Mouse (Mus musculus) MEL (cell line): ENCODE results near the gene Cpeb3. TPM values are rescaled to one million over a fixed set of nuclear protein-coding genes. Genes with fewer than 3 reads are reported as not detected.

Experiments
- DNase-seq: peaks from one replicate; pipeline ENCODE4 v3.0.0; 2011; ENCODE audit warnings: low read depth, low spot score
- H3K27ac ChIP-seq: 2 replicates; pipeline ENCODE4 v1.5.1; 2012; ENCODE audit warnings: low read depth, mild to moderate bottlenecking, control low read depth, low read length, moderate library complexity; ENCODE audit not compliant: control insufficient read depth
- H3K27me3 ChIP-seq, 2 experiments: fragments of 150-350 bp in 1 of 2; sonication (generic) in 1 of 2; 2 replicates each; pipeline ENCODE4 v1.6.1; 2012; ENCODE audit warnings: low read length in 2 of 2, mild to moderate bottlenecking in 2 of 2, improper control_type of control experiment in 1 of 2, moderate library complexity in 1 of 2; ENCODE audit not compliant: insufficient read depth in 2 of 2, control insufficient read depth in 1 of 2
- H3K36me3 ChIP-seq, 2 experiments: 2 replicates each; pipeline ENCODE4 v1.6.1; 2012 to 2014; ENCODE audit warnings: low read length in 2 of 2, improper control_type of control experiment in 1 of 2, inconsistent platforms in 1 of 2, mild to moderate bottlenecking in 1 of 2; ENCODE audit not compliant: insufficient read depth in 2 of 2, control insufficient read depth in 1 of 2
- H3K4me1 ChIP-seq, 2 experiments: fragments of 150-350 bp in 1 of 2; sonication (generic) in 1 of 2; 2 replicates each; pipeline ENCODE4 v1.6.1; 2012; ENCODE audit warnings: low read length in 2 of 2, improper control_type of control experiment in 1 of 2, mild to moderate bottlenecking in 1 of 2; ENCODE audit not compliant: insufficient read depth in 2 of 2, control insufficient read depth in 1 of 2
- H3K4me3 ChIP-seq, 2 experiments: fragments of 150-350 bp in 1 of 2; sonication (generic) in 1 of 2; 2 replicates each; pipeline ENCODE4 v1.5.1; 2012; ENCODE audit warnings: low read depth in 2 of 2, low read length in 2 of 2, mild to moderate bottlenecking in 2 of 2, moderate library complexity in 2 of 2, control low read depth in 1 of 2, improper control_type of control experiment in 1 of 2; ENCODE audit not compliant: control insufficient read depth in 1 of 2, insufficient read depth in 1 of 2
- H3K79me2 ChIP-seq: 2 replicates; pipeline ENCODE4 v1.6.1; 2012; ENCODE audit warnings: mild to moderate bottlenecking, low read length, moderate library complexity; ENCODE audit not compliant: control insufficient read depth, poor library complexity, insufficient read depth
- H3K9ac ChIP-seq: 2 replicates; pipeline ENCODE4 v1.6.1; 2012; ENCODE audit warnings: low read depth, mild to moderate bottlenecking, control low read depth, low read length, moderate library complexity; ENCODE audit not compliant: control insufficient read depth, poor library complexity, severe bottlenecking
- H3K9me3 ChIP-seq: fragments of 150-350 bp; sonication (generic); replicated peaks from 2 replicates; pipeline ENCODE4 v1.6.1; 2012; ENCODE audit warnings: mild to moderate bottlenecking, low read length, improper control_type of control experiment, moderate library complexity; ENCODE audit not compliant: insufficient read depth
- CHD1 ChIP-seq: IDR thresholded peaks from 2 replicates; pipeline ENCODE4 v1.6.1; 2012; ENCODE audit warnings: low read depth, mild to moderate bottlenecking, inconsistent platforms, low read length, improper control_type of control experiment
- CHD2 ChIP-seq: IDR thresholded peaks from 2 replicates; pipeline ENCODE4 v1.6.1; 2011; ENCODE audit warnings: low read length, improper control_type of control experiment
- CTCF ChIP-seq, 3 experiments: IDR thresholded peaks in 2 of 3; conservative IDR thresholded peaks in 1 of 3; 2 replicates each; pipeline ENCODE4 v1.5.1; 2011 to 2012; ENCODE audit warnings: low read length in 3 of 3, low read depth in 2 of 3, mild to moderate bottlenecking in 2 of 3, improper control_type of control experiment in 1 of 3, inconsistent platforms in 1 of 3, mixed read lengths in 1 of 3, moderate library complexity in 1 of 3; ENCODE audit not compliant: control insufficient read depth in 1 of 3, insufficient read depth in 1 of 3, poor library complexity in 1 of 3, severe bottlenecking in 1 of 3
- E2F4 ChIP-seq: IDR thresholded peaks from 2 replicates; pipeline ENCODE4 v1.6.1; 2011; ENCODE audit warnings: low read depth, low read length, improper control_type of control experiment, borderline replicate concordance
- EP300 ChIP-seq, 2 experiments: IDR thresholded peaks; 2 replicates each; pipeline ENCODE4 v1.6.1; 2011; ENCODE audit warnings: improper control_type of control experiment in 2 of 2, low read length in 2 of 2, low read depth in 1 of 2, mild to moderate bottlenecking in 1 of 2
- GATA1 ChIP-seq: IDR thresholded peaks from 2 replicates; pipeline ENCODE4 v1.6.1; 2011; ENCODE audit warnings: low read depth, low read length, improper control_type of control experiment
- MAFK ChIP-seq: IDR thresholded peaks from 2 replicates; pipeline ENCODE4 v1.6.1; 2011; ENCODE audit warnings: low read depth, mild to moderate bottlenecking, low read length, improper control_type of control experiment, borderline replicate concordance
- MAX ChIP-seq: IDR thresholded peaks from 2 replicates; pipeline ENCODE4 v1.6.1; 2011; ENCODE audit warnings: low read length, improper control_type of control experiment
- MAZ ChIP-seq: IDR thresholded peaks from 2 replicates; pipeline ENCODE4 v1.6.1; 2012; ENCODE audit warnings: low read depth, mild to moderate bottlenecking, inconsistent platforms, low read length, improper control_type of control experiment
- MEF2A ChIP-seq: IDR thresholded peaks from 2 replicates; pipeline ENCODE4 v1.6.1; 2014; ENCODE audit warnings: low read depth, mild to moderate bottlenecking, inconsistent platforms, low read length, improper control_type of control experiment; ENCODE audit not compliant: poor library complexity, insufficient replicate concordance, severe bottlenecking; ENCODE audit errors: extremely low read depth
- MYC ChIP-seq: IDR thresholded peaks from 2 replicates; pipeline ENCODE4 v1.6.1; 2011; ENCODE audit warnings: low read depth, mild to moderate bottlenecking, low read length, improper control_type of control experiment, moderate library complexity
- NELFE ChIP-seq: IDR thresholded peaks from 2 replicates; pipeline ENCODE4 v1.6.1; 2011; ENCODE audit warnings: low read depth, low read length, improper control_type of control experiment
- POLR2A ChIP-seq, 2 experiments: IDR thresholded peaks; 2 replicates each; pipeline ENCODE4 v1.6.1; 2011 to 2012; ENCODE audit warnings: low read length in 2 of 2, mild to moderate bottlenecking in 2 of 2, control low read depth in 1 of 2, improper control_type of control experiment in 1 of 2, low read depth in 1 of 2, moderate library complexity in 1 of 2; ENCODE audit not compliant: control insufficient read depth in 1 of 2, insufficient read depth in 1 of 2, poor library complexity in 1 of 2
- POLR2AphosphoS2 ChIP-seq: IDR thresholded peaks from 2 replicates; pipeline ENCODE4 v1.6.1; 2011; ENCODE audit warnings: low read length, improper control_type of control experiment
- RAD21 ChIP-seq: IDR thresholded peaks from 2 replicates; pipeline ENCODE4 v1.6.1; 2011; ENCODE audit warnings: mild to moderate bottlenecking, low read depth, low read length, improper control_type of control experiment
- RCOR1 ChIP-seq: IDR thresholded peaks from 2 replicates; pipeline ENCODE4 v1.6.1; 2012; ENCODE audit warnings: low read depth, mild to moderate bottlenecking, inconsistent platforms, low read length, improper control_type of control experiment
- SMC3 ChIP-seq: IDR thresholded peaks from 2 replicates; pipeline ENCODE4 v1.6.1; 2011; ENCODE audit warnings: low read depth, low read length, improper control_type of control experiment
- TAL1 ChIP-seq: IDR thresholded peaks from 2 replicates; pipeline ENCODE4 v1.6.1; 2012; ENCODE audit warnings: mild to moderate bottlenecking, inconsistent platforms, low read length, moderate library complexity, mixed read lengths
- TBP ChIP-seq: IDR thresholded peaks from 2 replicates; pipeline ENCODE4 v1.8.0; 2011; ENCODE audit warnings: low read depth, low read length, improper control_type of control experiment
- UBTF ChIP-seq: IDR thresholded peaks from 2 replicates; pipeline ENCODE4 v1.6.1; 2012; ENCODE audit warnings: low read depth, mild to moderate bottlenecking, inconsistent platforms, low read length, improper control_type of control experiment, moderate library complexity, borderline replicate concordance; ENCODE audit not compliant: insufficient read depth
- USF1 ChIP-seq: IDR thresholded peaks from 2 replicates; pipeline ENCODE4 v1.6.1; 2014; ENCODE audit warnings: low read depth, mild to moderate bottlenecking, inconsistent platforms, low read length, improper control_type of control experiment, moderate library complexity
- USF2 ChIP-seq, 2 experiments: IDR thresholded peaks; 2 replicates each; pipeline ENCODE4 v1.6.1; 2011 to 2012; ENCODE audit warnings: improper control_type of control experiment in 2 of 2, low read length in 2 of 2, borderline replicate concordance in 1 of 2, inconsistent platforms in 1 of 2, low read depth in 1 of 2, mild to moderate bottlenecking in 1 of 2; ENCODE audit not compliant: insufficient read depth in 1 of 2
- ZKSCAN1 ChIP-seq: IDR thresholded peaks from 2 replicates; pipeline ENCODE4 v1.6.1; 2012; ENCODE audit warnings: low read depth, mild to moderate bottlenecking, inconsistent platforms, low read length, improper control_type of control experiment, moderate library complexity
- ZMIZ1 ChIP-seq: IDR thresholded peaks from 2 replicates; pipeline ENCODE4 v1.6.1; 2012; ENCODE audit warnings: low read depth, mild to moderate bottlenecking, inconsistent platforms, low read length, improper control_type of control experiment, moderate library complexity
- polyA plus RNA-seq, 2 experiments: library from polyadenylated mRNA; stranded (reverse) in 1 of 2; unstranded in 1 of 2; fragments of >175 nt in 1 of 2; fragments of >200 nt in 1 of 2; gene quantifications; 2 replicates each; pipeline versions ENCODE4 v1.2.1 to v1.2.4; 2012; ENCODE audit warnings: low replicate concordance in 2 of 2, low read depth in 1 of 2; ENCODE audit not compliant: insufficient read length in 2 of 2, insufficient read depth in 1 of 2, missing spikeins in 1 of 2
- total RNA-seq: library from RNA; depleted of rRNA; stranded (reverse); fragments of 300-350 nt; gene quantifications from 2 replicates; pipeline ENCODE4 v1.2.3, GENCODE M21; 2012

Cpeb3 gene
- total and polyA plus RNA-seq, 3 experiments: 0.35 to 0.93 TPM; not detected in 1

GRCm38 (mm10) chr19:37074276-37074675 lies 134.1 kb downstream of the Cpeb3 start:
- no peak overlapping the region for H3K27ac ChIP-seq
- H3K27me3 ChIP-seq: no peaks in the 10 kb centered on the region
- peaks cover 0 to 2% of the 10 kb centered on the region in 2 experiments; a peak in 1 of 4 replicates for H3K4me1 ChIP-seq
- DNase-seq: no peak
- no peaks in the 10 kb centered on the region for H3K9me3 ChIP-seq
- H3K79me2 ChIP-seq: no peaks in the 10 kb centered on the region
- H3K36me3 ChIP-seq: peaks cover 0 to 4% of the 10 kb centered on the region in 2 experiments; a peak in 2 of 4 replicates
- no peak overlapping the region for H3K4me3 ChIP-seq
- TF ChIP-seq UBTF: no peak
- TF ChIP-seq GATA1: no peak
- TF ChIP-seq POLR2AphosphoS2: no peak
- TF ChIP-seq MAZ: no peak
- TF ChIP-seq TBP: no peak
- no peak overlapping the region for H3K9ac ChIP-seq

DNA sequence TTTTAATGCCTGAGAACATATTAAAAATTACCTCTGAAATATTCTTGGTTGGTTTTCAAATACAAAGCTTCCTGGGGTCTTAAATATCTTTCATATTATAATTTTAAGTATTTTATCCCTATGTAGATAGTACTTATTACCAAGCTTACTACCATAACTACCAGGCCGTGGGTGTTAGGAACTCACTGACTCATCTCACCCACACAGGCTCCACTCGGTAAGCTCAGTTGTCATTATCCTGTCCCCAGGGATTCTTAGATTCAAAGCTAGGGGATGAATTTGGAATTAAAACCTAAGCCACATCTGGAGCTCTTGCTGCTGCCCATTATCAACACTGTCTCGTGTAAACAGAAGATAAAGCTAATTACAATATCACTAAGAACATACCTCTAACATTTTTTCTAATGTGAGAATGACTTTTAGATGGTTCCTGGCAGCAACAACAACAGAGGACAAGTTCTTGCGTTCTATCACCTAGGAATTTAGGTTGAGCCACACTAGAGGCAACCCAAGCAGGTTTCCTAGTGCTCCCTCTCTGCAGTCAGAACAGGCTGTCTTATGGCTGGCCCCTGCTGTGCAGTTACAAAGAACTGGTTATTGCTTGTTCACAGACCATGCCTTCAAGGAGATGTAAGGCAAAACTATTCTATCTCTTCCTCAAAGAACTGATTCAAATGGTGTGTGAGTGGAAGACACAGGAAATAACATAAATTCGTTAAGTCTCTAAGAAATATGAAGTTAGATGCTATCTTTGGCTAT lies 135.4 kb downstream of the Cpeb3 start:
- TF ChIP-seq ZKSCAN1 (no peak), RCOR1 (no peak), RAD21 (no peak), CTCF (IDR thresholded peaks at IDR 0.05 in 2 of 3, conservative IDR thresholded peaks at IDR 0.05 in 1 of 3; ENCODE audit: control insufficient read depth in 1 of 3, insufficient read depth in 1 of 3, low read depth in 2 of 3, low read length in 3 of 3, poor library complexity in 1 of 3, severe bottlenecking in 1 of 3) (no peak), USF1 (no peak), MAFK (no peak), ZMIZ1 (no peak), EP300 (IDR thresholded peaks at IDR 0.05; ENCODE audit: low read depth in 1 of 2, low read length in 2 of 2) (no peak), MEF2A (no peak), POLR2A (IDR thresholded peaks at IDR 0.05; ENCODE audit: control insufficient read depth in 1 of 2, insufficient read depth in 1 of 2, low read depth in 1 of 2, low read length in 2 of 2, poor library complexity in 1 of 2) (no peak), MAX (no peak), TAL1 (no peak), NELFE (no peak), MYC (no peak), USF2 (IDR thresholded peaks at IDR 0.05; ENCODE audit: borderline replicate concordance in 1 of 2, insufficient read depth in 1 of 2, low read depth in 1 of 2, low read length in 2 of 2) (no peak), E2F4 (no peak), UBTF (no peak), CHD1 (no peak), SMC3 (no peak), CHD2 (no peak)
- Histone ChIP-seq H3K9ac (no peak overlapping the region), H3K4me1 (peaks cover 0 to 2% of the 10 kb centered on the region in 2 experiments; a peak in 1 of 4 replicates), H3K9me3 (no peaks in the 10 kb centered on the region), H3K27me3 (no peaks in the 10 kb centered on the region), H3K27ac (no peak overlapping the region), H3K36me3 (peaks cover 0 to 4% of the 10 kb centered on the region in 2 experiments; a peak in 2 of 4 replicates), H3K79me2 (no peaks in the 10 kb centered on the region), H3K4me3 (no peak overlapping the region)
- peak; percentile 14 for DNase-seq
